Mouse (Mus musculus): ENCODE data around the gene Pip5k1b.

GRCm38 (mm10) chr19:24551196-24551954 lies 4.3 kb downstream of the Pip5k1b start:
- no peak for TF ChIP-seq FOSL1 (IDR thresholded peaks at IDR 0.05; ENCODE audit: insufficient read depth, low read length, poor library complexity, severe bottlenecking)
- no peak for TF ChIP-seq CTCF (IDR thresholded peaks at IDR 0.05; ENCODE audit: control insufficient read depth, insufficient read depth, insufficient read length)
- no peak for TF ChIP-seq USF1 (IDR thresholded peaks at IDR 0.05; ENCODE audit: low read depth)
- TF ChIP-seq MYOG (IDR thresholded peaks at IDR 0.05; ENCODE audit: control insufficient read depth, extremely low read depth, insufficient read length), result no peak
- TF ChIP-seq MYOD1 (IDR thresholded peaks at IDR 0.05; ENCODE audit: control insufficient read depth, insufficient read length, low read depth), result no peak
- TF ChIP-seq CEBPB (IDR thresholded peaks at IDR 0.05; ENCODE audit: low read depth), result no peak
